Mouse (Mus musculus) lung, postnatal 0 days (tissue): ENCODE measurements at regions not wholly inside any gene's neighbourhood (a gene's known extent, or its start where the extent isn't known, plus 50 kb on each side); places are given as distances from the start of the nearest gene placed in this dataset.

Experiments used
- ATAC-seq: fragments of 200-750 bp; cut with Nextera tagmentation; 2 replicates; pipeline ENCODE4 v1.8.0; 2017; ENCODE audit warnings: moderate library complexity
- DNase-seq: peaks from one replicate; pipeline ENCODE4 v3.0.0-alpha.2; 2016; ENCODE audit warnings: low spot score
- H3K27ac ChIP-seq: fragments of 300-500 bp; sonication (generic); 2 replicates; pipeline ENCODE4 v1.5.1; 2014; ENCODE audit warnings: antibody characterized with exemption, mild to moderate bottlenecking, low read length, mixed read lengths
- H3K27me3 ChIP-seq: fragments of 300-500 bp; sonication (generic); replicated peaks from 2 replicates; pipeline ENCODE4 v1.6.1; 2014; ENCODE audit warnings: low read length, mixed read lengths; ENCODE audit not compliant: insufficient read depth
- H3K36me3 ChIP-seq: fragments of 300-500 bp; sonication (generic); 2 replicates; pipeline ENCODE4 v1.6.1; 2014; ENCODE audit warnings: low read length, mixed read lengths; ENCODE audit not compliant: insufficient read depth
- H3K4me1 ChIP-seq: fragments of 300-500 bp; sonication (generic); 2 replicates; pipeline ENCODE4 v1.6.1; 2014; ENCODE audit warnings: antibody characterized with exemption, low read depth, low read length, mixed read lengths; ENCODE audit not compliant: insufficient read depth
- H3K4me2 ChIP-seq: fragments of 300-500 bp; sonication (generic); replicated peaks from 2 replicates; pipeline ENCODE4 v1.6.1; 2014; ENCODE audit warnings: low read depth, mild to moderate bottlenecking, low read length, moderate library complexity, mixed read lengths
- H3K4me3 ChIP-seq: fragments of 300-500 bp; sonication (generic); 2 replicates; pipeline ENCODE4 v1.5.1; 2014; ENCODE audit warnings: low read depth, low read length
- H3K9ac ChIP-seq: fragments of 300-500 bp; sonication (generic); replicated peaks from 2 replicates; pipeline ENCODE4 v1.6.1; 2014; ENCODE audit warnings: low read depth, mild to moderate bottlenecking
- H3K9me3 ChIP-seq: fragments of 300-500 bp; sonication (generic); 2 replicates; pipeline ENCODE4 v1.6.1; 2016; ENCODE audit warnings: low read length, mixed read lengths
- CTCF ChIP-seq: IDR thresholded peaks from 2 replicates; pipeline ENCODE4 v1.5.1; 2016; ENCODE audit warnings: antibody characterized with exemption, mild to moderate bottlenecking
- EP300 ChIP-seq: IDR thresholded peaks from 2 replicates; pipeline ENCODE4 v1.6.1; 2016; ENCODE audit warnings: antibody characterized with exemption, mild to moderate bottlenecking, control low read depth
- WGBS: fragments of 180-500 bp; shearing (Covaris S2); extraction: QIAGEN DNeasy Blood & Tissue Kit; methylation state at CpG from one replicate; pipeline ENCODE4 v1.1.7; 2014; 5-methylcytosine and 5-hydroxymethylcytosine counted together

DNA sequence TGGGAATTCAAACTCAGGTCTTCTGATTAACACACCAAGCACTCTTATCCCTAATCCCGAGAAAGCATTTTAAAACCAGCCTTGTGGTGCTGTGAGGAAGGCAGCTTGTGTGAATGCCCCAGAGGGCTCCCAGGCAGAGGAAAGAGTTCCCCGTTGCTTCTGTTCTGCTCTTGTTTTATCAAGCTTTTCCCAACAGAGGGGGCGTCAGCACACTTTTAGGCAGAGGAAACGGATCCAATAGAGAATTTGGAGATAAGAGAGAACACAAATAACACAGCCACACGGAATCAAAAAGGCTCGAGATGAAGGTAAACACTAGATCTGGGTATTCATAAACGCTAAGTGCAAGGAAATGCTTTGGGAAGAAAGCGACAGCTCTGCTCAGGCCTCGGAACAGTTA is 173.2 kb downstream of the Barhl2 start:
- Histone ChIP-seq H3K36me3 (no peaks in the 10 kb centered on the region), H3K9ac (no peak overlapping the region), H3K4me1 (peaks cover 4% of the 10 kb centered on the region; the same call in 1 of the 2 replicates), H3K27ac (no peak overlapping the region), H3K9me3 (no peaks in the 10 kb centered on the region), H3K27me3 (no peaks in the 10 kb centered on the region), H3K4me2 (no peak overlapping the region), H3K4me3 (no peak overlapping the region)
- no peak for TF ChIP-seq EP300
- peak; percentile 45; the same call in 1 of the 2 replicates for TF ChIP-seq CTCF
- 9% methylated on average over 9 of the region's 9 CpGs for WGBS
- peak; percentile 16 for DNase-seq
- ATAC-seq, result no peak

DNA sequence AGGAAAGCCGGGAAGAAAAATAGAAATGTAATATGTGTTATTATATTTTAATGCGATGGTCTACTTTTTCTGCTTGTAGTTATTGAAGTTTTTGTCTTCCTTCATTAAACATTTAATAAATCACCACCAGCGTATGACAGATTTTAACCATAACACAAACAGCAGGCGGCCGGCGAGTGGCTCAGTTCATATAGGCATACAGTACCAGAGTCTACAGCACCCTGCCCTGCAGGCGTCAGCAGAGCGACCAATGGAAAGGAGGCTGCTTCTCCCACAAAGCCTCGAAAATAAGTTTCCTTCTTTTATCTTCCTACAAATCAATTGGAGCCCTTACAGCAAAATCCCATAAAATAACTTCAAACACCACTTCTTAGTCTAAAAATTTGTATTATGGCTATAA is 175.3 kb downstream of the Barhl2 start:
- Histone ChIP-seq H3K27ac (no peak overlapping the region), H3K9me3 (no peaks in the 10 kb centered on the region), H3K4me1 (peaks cover 4% of the 10 kb centered on the region; the same call in 1 of the 2 replicates), H3K36me3 (no peaks in the 10 kb centered on the region), H3K4me3 (no peak overlapping the region), H3K27me3 (no peaks in the 10 kb centered on the region), H3K4me2 (no peak overlapping the region), H3K9ac (no peak overlapping the region)
- ATAC-seq, result no peak
- WGBS, result 50% methylated on average over 9 of the region's 9 CpGs
- no peak for DNase-seq
- TF ChIP-seq EP300, result no peak
- TF ChIP-seq CTCF, result no peak

DNA sequence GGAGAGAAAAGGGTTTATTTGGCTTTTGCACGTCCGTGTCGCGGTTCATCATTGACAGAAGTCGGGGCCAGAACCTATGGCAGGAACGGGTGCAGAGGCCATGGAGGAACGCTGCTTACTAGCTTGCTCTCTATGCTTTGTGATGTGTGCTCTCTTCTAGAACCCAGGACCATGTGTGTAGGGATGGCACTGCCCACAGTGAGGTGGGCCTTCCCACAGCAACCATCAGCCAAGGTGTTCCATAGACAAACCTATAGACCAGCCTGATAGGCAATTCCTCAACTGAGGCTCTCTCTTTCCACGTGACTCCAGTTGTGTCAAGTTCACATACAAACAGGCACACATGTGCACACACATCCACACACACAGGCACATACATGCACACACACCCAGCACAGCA is 180.2 kb downstream of the Barhl2 start:
- no peak overlapping the region for H3K9ac ChIP-seq
- TF ChIP-seq CTCF, result no peak
- no peak for TF ChIP-seq EP300
- no peaks in the 10 kb centered on the region for H3K9me3 ChIP-seq
- H3K27ac ChIP-seq, result no peak overlapping the region
- no peak overlapping the region for H3K4me3 ChIP-seq
- no peaks in the 10 kb centered on the region for H3K27me3 ChIP-seq
- 83% methylated on average over 8 of the region's 8 CpGs for WGBS
- no peaks in the 10 kb centered on the region for H3K4me1 ChIP-seq
- no peak for DNase-seq
- no peak overlapping the region for H3K4me2 ChIP-seq
- no peak for ATAC-seq
- H3K36me3 ChIP-seq, result no peaks in the 10 kb centered on the region

DNA sequence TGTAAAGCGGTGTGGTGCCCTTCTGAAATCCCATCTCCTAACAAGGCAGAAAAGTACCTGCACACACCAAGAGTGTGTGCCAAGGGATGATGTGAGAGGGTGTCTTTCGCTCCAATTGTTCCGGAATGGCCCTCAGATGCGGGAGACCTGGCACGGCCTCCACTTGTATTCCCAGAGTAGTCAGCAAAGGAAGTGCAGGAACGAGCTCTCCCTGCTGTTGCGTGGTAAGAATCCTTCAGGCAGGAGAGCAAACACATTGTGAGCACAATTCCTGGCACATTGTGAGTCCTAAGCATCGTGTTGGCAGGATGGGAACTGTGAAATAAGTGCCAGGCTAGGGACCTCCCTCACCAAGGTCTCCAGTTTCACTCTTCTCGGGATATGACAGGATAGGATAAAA is 180.7 kb downstream of the Barhl2 start:
- H3K36me3 ChIP-seq, result no peaks in the 10 kb centered on the region
- ATAC-seq (no peak), DNase-seq (no peak)
- H3K4me2 ChIP-seq, result no peak overlapping the region
- H3K9me3 ChIP-seq, result no peaks in the 10 kb centered on the region
- no peaks in the 10 kb centered on the region for H3K4me1 ChIP-seq
- no peaks in the 10 kb centered on the region for H3K27me3 ChIP-seq
- no peak overlapping the region for H3K27ac ChIP-seq
- H3K9ac ChIP-seq, result no peak overlapping the region
- WGBS, result 60% methylated on average over 9 of the region's 9 CpGs
- TF ChIP-seq CTCF (no peak), EP300 (no peak)
- no peak overlapping the region for H3K4me3 ChIP-seq

DNA sequence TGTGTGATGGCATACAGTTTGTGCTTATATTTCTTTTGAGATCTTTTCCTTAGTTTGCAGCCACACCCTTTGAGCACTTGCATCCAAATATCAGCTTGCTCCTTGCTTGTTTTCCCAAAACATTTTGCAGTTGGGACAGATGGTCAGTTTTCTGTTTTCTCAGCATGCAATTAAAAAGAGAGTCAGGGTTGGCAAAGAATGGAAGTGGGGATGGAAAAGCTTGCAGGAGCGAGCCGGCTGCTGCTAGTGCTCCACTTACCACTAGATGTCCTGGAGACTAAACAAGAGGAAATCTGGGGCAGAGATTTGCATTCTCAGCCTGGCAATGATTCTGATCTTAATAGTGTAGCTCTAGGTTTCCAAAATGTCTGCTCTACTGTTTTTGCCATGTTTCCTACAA is 181.8 kb downstream of the Barhl2 start:
- Histone ChIP-seq H3K27ac (no peak overlapping the region), H3K9me3 (no peaks in the 10 kb centered on the region), H3K4me2 (no peak overlapping the region), H3K4me3 (no peak overlapping the region), H3K4me1 (no peaks in the 10 kb centered on the region), H3K9ac (no peak overlapping the region), H3K27me3 (no peaks in the 10 kb centered on the region), H3K36me3 (no peaks in the 10 kb centered on the region)
- no peak for ATAC-seq
- no peak for DNase-seq
- TF ChIP-seq EP300, result no peak
- TF ChIP-seq CTCF, result peak; percentile 30; the same call in 1 of the 2 replicates
- WGBS, result 13% methylated on average over 2 of the region's 2 CpGs

DNA sequence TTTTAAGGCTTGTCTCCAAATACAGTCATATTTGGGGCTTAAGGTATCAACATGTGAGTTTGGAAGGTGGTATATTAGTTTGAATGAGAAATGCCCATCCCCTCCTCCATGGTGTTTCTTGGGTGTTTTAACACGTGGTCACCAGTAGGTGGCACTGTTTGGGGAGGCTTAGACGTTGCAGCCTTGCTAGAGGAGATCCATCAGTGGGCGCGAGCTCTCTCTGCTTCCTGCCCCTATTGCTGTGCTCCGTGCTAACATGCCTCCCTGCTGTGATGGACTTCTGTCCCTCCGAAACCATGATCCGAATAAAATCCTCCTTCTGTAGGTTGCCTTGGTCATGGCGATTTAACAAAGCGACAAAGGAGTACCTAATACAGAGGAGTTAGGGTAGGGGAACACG is 183.3 kb downstream of the Barhl2 start:
- no peak overlapping the region for H3K4me2 ChIP-seq
- no peaks in the 10 kb centered on the region for H3K27me3 ChIP-seq
- H3K27ac ChIP-seq, result no peak overlapping the region
- no peaks in the 10 kb centered on the region for H3K36me3 ChIP-seq
- H3K4me1 ChIP-seq, result no peaks in the 10 kb centered on the region
- no peaks in the 10 kb centered on the region for H3K9me3 ChIP-seq
- H3K9ac ChIP-seq, result no peak overlapping the region
- ATAC-seq (no peak), DNase-seq (peak; percentile 15)
- WGBS, result 27% methylated on average over 10 of the region's 10 CpGs
- TF ChIP-seq EP300 (no peak), CTCF (peak; percentile 78)
- no peak overlapping the region for H3K4me3 ChIP-seq

DNA sequence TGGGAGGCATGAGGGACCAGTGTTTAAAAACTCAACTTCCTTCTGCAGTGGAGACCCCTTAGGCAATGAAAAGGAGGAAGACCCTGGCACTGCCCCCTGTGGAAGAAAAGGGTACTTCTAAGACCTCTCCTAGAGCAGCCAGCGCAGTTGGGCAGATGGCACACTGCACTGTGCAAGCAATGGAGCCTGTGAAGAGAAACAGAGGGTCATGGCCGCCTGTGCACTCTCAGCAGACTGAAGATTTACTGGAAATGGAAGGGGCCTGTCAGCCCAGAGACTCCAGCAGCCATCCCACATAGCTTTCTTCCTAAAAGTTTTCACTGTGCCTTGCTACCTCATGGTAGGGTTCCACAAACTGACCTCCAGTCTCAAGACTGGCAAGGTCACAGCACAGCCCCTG is 193.4 kb downstream of the Barhl2 start:
- Histone ChIP-seq H3K27me3 (no peaks in the 10 kb centered on the region), H3K4me3 (no peak overlapping the region), H3K4me1 (no peaks in the 10 kb centered on the region), H3K36me3 (no peaks in the 10 kb centered on the region), H3K9me3 (no peaks in the 10 kb centered on the region), H3K9ac (no peak overlapping the region), H3K27ac (no peak overlapping the region), H3K4me2 (no peak overlapping the region)
- no peak for DNase-seq
- ATAC-seq, result no peak
- TF ChIP-seq EP300 (no peak), CTCF (peak; percentile 18; the same call in 1 of the 2 replicates)
- WGBS, result 59% methylated on average over 2 of the region's 2 CpGs
